Mouse (Mus musculus) T-helper 1 cell (primary cell): ENCODE measurements at regions not wholly inside any gene's neighbourhood (a gene's known extent, or its start where the extent isn't known, plus 50 kb on each side); places are given as distances from the start of the nearest gene placed in this dataset.
"Not testable (repeated sequence)": the region's sequence is repeated elsewhere in the genome, so short reads cannot be mapped to it uniquely, and the experiment has no call there.

Source experiments
- in situ Hi-C: fragments of 300-600 bp; cut with MboI, MseI; formaldehyde crosslinking; loops from one replicate; pipeline ENCODE4 v1.15.1; 2025; ENCODE audit warnings: high pct_unique_total_duplicates

DNA sequence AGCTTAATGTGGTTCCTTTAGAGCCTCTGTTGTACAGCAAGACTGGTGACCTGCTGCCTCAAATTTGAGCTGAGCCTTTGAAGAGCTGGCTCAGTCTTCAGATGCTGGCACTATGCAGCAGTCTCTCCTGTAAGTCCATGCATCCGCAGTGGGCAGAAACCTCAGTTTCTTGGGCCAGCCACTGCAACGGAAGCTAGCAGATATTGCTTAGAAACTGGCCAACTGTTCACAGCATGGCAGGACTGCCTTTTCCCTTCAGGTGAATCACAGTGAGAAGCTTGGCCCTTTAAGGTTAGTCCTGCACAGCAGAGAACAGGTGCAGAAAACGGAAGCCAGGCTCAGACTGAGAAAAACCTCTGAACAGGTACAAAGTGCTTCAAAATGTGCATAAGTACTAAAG lies 1976.8 kb upstream of the G6pd2 start:
- in situ Hi-C loops, result no loop called here

DNA sequence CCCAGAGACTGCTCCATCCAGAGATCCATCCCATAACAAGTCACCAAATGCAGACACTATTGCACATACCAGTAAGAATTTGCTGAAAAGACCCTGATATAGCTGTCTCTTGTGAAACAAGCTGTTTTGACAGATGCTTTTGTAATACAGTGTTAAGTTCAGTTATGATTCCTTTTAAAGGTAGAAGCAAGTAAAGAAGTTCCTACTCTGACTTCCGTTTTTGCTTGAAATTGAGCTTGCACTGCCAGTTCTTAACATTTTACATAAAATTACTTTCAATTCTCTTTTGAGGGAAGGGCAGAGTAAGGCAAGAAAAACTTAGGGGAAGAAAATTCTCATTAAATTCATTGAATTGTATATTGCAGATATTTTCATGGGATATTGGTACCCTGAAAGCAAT lies 1962.9 kb upstream of the G6pd2 start:
- in situ Hi-C loops, result no loop called here

DNA sequence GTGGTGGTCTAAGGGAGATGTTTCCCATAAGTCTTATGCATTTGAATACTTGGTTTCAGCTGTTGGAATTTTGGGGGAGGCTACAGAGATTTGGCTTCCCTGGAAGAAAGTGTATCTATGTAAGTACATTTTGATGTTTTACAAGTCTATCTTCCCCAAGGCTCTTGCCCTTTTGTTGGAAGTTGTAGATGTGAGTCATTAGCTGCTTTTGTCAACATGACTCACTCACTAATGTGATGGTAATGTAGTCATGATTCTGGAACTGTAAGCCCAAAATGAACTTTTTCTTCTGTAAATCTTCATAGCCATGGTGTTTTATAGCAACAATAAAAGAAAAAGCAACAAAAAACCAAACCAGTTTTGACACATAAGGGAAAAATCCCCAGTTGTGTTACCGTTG lies 1961.0 kb upstream of the G6pd2 start:
- in situ Hi-C loops, result no loop called here

DNA sequence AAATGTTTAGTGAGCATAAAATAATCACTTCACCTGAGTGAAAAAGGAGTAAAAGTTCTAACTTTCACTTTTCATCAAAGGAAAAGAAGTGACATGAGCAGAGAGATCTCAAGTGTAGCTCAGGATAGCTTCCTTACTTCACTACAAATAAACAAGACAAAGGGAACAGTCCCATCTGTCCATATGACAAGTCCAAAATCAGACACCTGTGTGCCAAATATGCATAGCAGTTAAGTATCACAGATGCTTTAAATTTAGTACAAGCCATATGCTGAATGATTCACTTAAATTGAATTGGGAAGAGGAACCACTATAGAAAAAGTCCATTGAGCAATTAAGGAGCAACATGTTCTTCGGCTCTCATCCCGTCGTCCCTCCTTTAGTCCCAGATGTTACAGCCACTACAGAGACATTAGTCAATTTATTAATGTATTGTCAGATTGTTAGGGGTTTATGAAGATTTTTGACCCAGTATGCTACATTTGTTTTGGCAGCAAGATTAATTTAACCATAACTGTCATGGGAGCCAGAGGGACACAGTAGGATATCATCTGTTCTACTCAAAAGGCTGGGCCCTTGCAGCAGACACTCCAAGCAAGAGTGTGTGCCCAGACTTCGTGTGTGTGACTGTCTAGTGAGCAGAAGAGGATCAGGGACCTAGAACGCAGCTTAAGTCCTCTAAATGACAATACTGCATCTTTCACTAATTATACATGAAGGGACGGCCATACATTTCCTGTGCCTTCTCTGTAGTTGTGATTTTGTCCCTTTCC lies 1914.5 kb upstream of the G6pd2 start:
- in situ Hi-C loops, result no loop called here

DNA sequence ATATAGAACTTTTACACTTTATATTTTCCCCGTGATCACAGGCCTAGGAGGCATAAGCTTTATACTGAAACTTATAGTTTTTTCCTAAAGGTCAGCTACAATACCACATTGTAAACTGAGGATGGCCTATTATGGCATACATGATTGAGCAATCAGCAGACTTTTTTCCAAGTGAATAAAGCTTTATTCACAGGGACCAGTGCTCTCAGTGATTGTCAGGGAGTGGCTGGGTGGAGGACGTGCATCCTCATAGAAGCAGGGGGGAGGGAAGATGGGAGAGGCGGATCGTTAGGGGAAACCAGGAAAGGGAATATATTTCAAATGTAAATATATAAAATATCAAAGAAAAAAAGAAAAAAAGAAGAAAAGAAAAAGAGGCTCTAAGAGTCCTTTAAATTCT lies 1886.7 kb upstream of the G6pd2 start:
- in situ Hi-C loops, result no loop called here

DNA sequence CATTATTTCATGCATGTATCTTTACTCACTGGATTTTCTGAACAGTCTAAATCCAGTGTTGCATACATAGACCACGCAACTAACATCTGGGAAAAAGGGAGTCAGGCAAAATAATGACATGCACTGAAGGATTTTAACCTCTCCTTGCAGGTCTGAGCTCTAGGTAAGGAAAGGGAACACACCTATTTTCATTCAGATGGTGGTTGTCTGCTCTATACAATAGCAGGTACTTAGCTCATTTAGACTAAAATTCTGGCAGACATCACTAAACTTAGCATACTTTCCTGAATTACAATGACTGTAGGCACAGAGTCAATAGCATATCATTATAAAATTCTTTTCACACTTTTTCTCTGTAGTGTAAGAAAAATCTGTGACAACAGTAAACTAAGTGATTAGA lies 1867.8 kb upstream of the G6pd2 start:
- in situ Hi-C loops, result no loop called here

DNA sequence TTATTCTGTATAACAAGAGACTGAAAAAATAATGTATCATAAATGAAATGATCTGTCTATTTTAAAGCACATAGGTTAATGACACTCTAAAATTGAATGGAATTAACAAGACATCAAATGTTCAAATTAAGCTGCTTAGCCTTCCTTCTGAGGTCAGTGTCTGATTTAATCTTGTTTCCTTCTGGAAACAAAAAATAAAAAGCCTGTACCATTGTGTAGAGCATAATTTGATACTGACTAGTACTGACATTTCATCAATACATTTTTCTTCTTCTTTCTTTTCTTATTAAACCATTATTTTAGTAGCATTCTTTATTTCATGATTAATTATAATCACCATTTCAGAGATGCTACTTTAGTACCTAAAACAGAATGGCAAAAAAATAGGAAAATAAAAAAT lies 1862.9 kb upstream of the G6pd2 start:
- in situ Hi-C loops, result no loop called here

DNA sequence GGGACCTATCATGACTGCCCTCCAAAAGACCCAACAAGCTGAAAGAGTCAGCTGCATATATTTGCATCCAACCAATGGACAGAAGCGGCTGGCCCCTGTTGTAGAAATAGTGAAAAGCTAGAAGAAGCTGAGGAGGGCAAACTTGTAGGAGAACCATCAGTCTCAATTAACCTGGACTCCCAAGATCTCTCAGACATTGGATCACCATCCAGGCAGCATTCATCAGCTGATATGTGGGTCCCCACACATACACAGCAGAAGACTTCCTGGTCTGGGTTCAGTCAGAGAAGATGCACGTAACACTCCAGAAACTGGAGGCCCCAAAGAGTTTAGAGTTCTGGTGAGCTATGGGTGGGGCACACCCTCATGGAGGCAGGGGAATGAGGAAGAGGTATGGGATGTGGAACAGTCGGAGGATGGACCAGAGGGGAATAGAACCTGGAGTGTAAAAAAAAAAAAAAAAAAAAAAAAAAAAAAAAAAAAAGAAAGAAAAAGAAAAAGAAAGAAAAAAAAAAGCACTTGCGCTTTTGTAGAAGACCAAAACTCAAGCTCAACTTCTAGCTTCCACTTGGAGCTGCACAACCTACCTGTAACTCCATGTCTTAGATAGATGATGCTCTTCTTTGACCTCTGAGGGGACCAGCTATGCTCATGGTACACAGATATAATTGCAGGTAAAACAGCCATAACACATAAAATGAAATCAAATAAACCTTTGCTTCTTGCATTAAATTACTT lies 1860.6 kb upstream of the G6pd2 start:
- in situ Hi-C loops, result no loop called here

DNA sequence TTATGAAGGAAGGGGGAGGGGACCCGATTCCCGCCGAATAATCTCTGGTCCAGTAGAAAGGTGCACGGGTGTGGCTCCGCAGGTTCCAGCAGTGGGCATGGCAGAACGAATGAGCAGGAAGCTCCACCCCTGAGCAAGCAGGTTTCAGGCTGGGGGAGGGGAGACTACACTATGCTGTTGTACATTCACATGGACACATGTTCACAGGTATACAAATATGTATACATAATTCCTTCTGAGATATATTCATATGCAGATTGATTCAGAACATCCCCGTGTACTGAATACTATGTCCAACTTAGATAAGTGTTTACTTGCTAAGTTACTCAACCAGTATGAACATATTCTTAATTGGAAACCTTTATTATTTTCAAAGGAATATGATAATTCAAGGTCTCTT lies 1852.4 kb upstream of the G6pd2 start:
- in situ Hi-C loops, result not testable (repeated sequence)

DNA sequence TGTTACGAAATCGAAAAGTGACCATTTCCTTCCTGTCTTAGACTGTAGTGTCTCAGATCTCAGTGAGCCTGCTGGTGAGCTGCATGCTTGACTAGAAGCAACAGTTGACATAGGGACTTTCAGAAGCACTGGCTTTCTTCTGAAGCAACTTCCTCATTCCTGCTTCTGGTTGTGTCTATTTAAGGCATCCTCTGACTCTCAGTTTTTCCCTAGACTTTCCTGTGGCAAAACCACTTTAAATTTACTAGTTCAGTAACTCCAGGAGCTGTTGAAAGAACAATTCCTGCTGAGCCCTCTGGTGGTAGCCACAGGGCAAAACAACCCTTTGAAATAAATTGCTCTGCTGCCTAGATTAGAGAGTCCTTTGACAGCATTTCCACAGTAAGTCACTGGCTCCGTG lies 1811.9 kb upstream of the G6pd2 start:
- in situ Hi-C loops, result no loop called here

DNA sequence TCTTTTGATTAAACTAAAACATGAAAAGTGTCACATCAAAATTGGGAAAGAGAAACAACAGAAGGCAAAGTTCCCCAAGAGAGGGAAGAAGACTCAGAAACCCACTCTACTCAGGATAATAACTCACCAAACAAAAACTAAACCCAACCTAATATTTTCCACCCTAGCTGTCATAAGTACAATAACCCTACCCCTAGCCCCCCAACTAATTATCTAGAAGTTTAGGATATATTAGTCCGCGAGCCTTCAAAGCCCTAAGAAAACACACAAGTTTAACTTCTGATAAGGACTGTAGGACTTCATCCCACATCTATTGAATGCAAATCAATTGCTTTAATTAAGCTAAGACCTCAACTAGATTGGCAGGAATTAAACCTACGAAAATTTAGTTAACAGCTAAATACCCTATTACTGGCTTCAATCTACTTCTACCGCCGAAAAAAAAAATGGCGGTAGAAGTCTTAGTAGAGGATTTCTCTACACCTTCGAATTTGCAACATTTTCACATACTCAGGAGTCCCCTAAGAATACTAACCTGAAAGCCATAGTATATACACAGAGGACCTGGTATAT lies 1765.9 kb upstream of the G6pd2 start:
- in situ Hi-C loops, result not testable (repeated sequence)

DNA sequence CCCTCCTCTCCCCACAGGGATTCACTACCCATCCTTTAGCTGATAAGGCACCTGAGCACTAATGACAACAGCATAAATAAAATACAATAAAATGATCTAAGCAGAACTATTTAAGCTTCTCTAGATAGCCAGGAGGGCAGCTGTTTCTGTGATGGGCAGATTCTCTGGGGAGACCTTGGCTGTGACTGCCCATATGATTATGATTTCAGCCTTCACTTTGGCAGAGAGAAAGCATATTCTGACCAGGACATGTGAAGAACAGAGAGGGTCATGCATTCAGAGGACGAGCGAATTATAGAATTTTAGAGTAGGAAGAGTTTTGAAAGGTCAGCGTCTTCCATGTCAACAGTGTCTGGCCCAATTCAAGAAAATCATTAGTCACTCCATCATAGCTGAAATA lies 1759.6 kb upstream of the G6pd2 start:
- in situ Hi-C loops, result no loop called here

DNA sequence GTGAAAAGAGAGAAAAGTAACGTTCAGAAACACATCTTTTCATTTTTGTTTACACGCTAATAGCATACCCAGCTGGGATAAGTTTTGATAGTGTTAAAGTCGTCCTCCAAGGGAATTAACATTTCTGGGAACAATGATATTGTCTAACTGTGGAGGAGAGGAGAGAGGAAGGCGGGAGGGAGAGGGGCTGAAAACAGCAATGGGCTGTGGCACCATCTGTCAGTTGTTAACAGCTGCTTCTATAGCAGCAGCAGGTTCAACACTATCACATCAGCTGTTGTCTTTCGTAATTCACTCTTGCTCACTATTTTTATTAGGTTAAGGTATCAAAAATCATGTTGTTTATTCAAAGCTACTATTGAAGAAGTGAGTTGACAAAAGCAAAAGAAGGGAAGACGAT lies 1747.4 kb upstream of the G6pd2 start:
- in situ Hi-C loops, result loop anchor here (10.0 kb wide), 1 partner anchor 486 kb away; no protein-coding TSS in a partner anchor
